Mouse (Mus musculus) left cerebral cortex, postnatal 25 days (tissue): ENCODE measurements at regions not wholly inside any gene's neighbourhood (a gene's known extent, or its start where the extent isn't known, plus 50 kb on each side); places are given as distances from the start of the nearest gene placed in this dataset.
"Not testable (repeated sequence)": the region's sequence is repeated elsewhere in the genome, so short reads cannot be mapped to it uniquely, and the experiment has no call there.

Experiments used
- DNase-seq, 2 experiments: peaks; one replicate each; pipeline ENCODE4 v3.0.0; 2022; ENCODE audit warnings: low spot score in 2 of 2, mixed read lengths in 1 of 2
- intact Hi-C: fragments of 180-260 bp; cut with DNase I; formaldehyde crosslinking; loops from one replicate; pipeline ENCODE4 v1.15.1; 2025

DNA sequence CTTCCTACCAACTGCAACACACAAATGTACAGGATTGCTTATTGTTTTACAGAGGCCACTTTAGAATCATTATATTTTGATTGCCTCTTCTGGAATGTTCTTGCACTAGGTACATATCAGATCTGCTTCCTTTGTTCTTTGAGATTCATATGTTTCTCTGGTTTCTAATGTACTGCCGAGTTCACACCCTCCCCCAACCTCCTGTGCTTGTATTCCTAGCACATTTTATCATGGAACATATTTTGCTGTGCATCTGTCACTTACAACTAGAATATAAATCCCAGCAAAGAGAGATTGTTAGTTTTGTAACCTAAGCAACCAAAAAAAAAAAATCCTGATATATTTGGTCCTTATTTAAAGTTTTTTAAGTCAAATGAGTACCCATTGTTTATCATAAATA, 141.4 kb upstream of the Lrp1b start:
- intact Hi-C loops = loop anchor here (10.0 kb wide), 1 partner anchor 200 kb away; no protein-coding TSS in a partner anchor
- DNase-seq = peak; percentile 28 to 72

DNA sequence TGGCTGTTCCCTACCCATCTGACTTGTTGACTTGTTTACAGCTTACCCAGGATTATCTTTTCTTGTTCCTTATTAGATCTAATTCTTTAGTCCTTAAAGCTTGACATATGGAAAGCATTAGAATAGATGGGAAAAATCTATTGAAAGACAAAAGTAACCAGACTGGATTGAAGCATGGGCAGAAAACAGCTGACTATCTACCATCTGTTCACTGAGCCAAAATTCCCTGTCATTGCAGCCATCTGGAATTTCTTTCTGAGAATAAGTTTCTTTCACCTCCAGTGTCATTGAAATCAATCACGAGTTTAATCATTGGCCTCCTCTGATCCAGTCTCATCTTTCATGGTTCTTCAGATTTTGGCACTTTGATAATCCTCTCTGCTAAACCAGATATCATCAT, 130.6 kb upstream of the Lrp1b start:
- peak in 1 of 2 experiments; percentile 23 for DNase-seq
- intact Hi-C loops = no loop called here

DNA sequence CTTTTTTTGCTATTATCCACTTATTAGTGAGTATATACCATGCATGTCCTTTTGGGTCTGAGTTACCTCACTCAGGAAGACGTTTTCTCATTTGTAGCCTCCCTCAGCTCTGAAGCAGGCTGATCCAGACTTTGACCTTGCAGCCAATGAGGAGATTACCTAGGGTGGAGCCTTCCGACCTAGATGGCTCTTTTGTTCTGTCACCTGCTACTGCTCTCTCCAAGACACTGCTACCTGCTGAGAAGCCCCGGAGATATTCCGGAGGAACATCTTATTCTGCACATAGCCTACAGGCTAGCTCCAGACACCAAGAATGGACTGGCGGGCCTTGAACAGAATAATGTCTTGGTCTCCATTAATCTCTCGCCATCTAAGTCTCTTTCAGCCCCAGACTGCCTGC, 87.1 kb upstream of the Lrp1b start:
- DNase-seq, intact Hi-C loops: not testable (repeated sequence)
